Mouse (Mus musculus) Muller cell, postnatal 12 days (primary cell): ENCODE data around the gene Agt.

Experiments used
- DNase-seq: peaks from one replicate; pipeline ENCODE4 v3.0.0-alpha.2; 2015; ENCODE audit errors: inconsistent ontology term

The Agt gene

DNA sequence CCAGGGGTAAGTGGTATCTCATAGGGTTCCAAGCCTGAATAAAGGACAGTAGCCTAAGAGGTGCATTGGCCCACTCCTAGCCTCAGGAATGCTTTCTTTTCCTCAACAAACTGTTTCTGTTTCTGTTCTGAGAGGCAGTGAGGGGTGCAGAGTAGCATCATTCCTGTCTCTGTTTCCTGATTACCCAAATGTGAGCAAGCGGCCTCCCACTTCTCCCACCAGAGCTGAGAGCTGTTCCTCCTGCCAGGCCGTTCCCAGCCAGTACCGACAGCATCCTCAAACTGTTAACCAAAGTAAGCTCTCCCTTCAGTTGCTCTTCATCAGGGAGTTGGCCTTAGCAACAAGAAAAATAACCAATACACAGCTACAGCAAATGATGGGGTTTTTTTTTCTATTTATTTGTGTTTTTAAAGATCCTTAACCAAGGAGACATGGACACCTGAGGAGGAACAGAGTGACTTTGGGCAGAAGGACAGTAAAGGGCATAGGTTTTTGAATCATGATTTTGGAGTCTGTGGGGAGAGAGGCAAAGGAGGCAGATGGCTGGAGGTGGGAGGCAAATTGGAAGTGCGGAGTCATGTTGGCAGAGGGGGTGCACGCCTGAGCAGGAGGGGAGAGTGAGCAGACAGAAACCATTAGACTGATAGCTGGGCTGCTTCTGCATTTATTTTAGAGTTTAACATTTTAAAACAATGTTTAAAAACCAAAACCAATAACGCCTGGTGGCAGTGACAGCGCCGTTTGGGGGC lies 61.8 kb downstream of the Agt start:
- DNase-seq = no peak
